Mouse (Mus musculus) G1E (cell line): Measurements from ENCODE around the gene 1700067K01Rik. TPM values are rescaled to one million over a fixed set of nuclear protein-coding genes. Genes with fewer than 3 reads are reported as not detected.
A peak's percentile ranks its signal among the peaks of the same experiment; 100 is the strongest.

ENCODE experiments used
- ATAC-seq: 2 replicates; pipeline ENCODE4 v1.8.0; 2016; ENCODE audit warnings: mild to moderate bottlenecking; ENCODE audit not compliant: insufficient number of reproducible peaks, poor library complexity, low FRiP score, severe bottlenecking; ENCODE audit errors: extremely low read depth
- DNase-seq: peaks from one replicate; pipeline ENCODE4 v3.0.0; 2012; ENCODE audit warnings: low spot score
- H3K27me3 ChIP-seq: 2 replicates; pipeline ENCODE4 v1.6.1; 2012; ENCODE audit warnings: mild to moderate bottlenecking, low read length, inconsistent platforms; ENCODE audit not compliant: insufficient read depth
- H3K36me3 ChIP-seq: replicated peaks from 2 replicates; pipeline ENCODE3; 2012; ENCODE audit warnings: mild to moderate bottlenecking, inconsistent platforms
- H3K4me1 ChIP-seq: 2 replicates; pipeline ENCODE4 v1.6.1; 2012; ENCODE audit warnings: low read depth, low read length, inconsistent platforms, mixed read lengths; ENCODE audit not compliant: insufficient read depth
- H3K4me3 ChIP-seq: 2 replicates; pipeline ENCODE4 v1.5.1; 2012; ENCODE audit warnings: low read depth, mild to moderate bottlenecking, inconsistent platforms, low read length, moderate library complexity, mixed read lengths
- H3K9me3 ChIP-seq: replicated peaks from 2 replicates; pipeline ENCODE4 v1.6.1; 2012; ENCODE audit warnings: inconsistent platforms
- CTCF ChIP-seq: IDR thresholded peaks from 2 replicates; pipeline ENCODE4 v1.5.1; 2012; ENCODE audit warnings: low read depth, low read length, inconsistent platforms, mixed read lengths
- GATA1 ChIP-seq: IDR thresholded peaks from 2 replicates; pipeline ENCODE4 v1.6.1; 2012; ENCODE audit warnings: borderline replicate concordance, low read length, inconsistent platforms, mixed read lengths
- GATA2 ChIP-seq: IDR thresholded peaks from 2 replicates; pipeline ENCODE4 v1.6.1; 2012; ENCODE audit warnings: low read depth, low read length, inconsistent platforms, borderline replicate concordance
- POLR2AphosphoS5 ChIP-seq: IDR thresholded peaks from 2 replicates; pipeline ENCODE4 v1.6.1; 2012; ENCODE audit warnings: low read depth, low read length, inconsistent platforms; ENCODE audit not compliant: insufficient replicate concordance
- TAL1 ChIP-seq: conservative IDR thresholded peaks from 2 replicates; pipeline ENCODE4 v1.6.1; 2012; ENCODE audit warnings: low read depth, low read length, inconsistent platforms, mixed read lengths
- polyA plus RNA-seq: library from polyadenylated mRNA; stranded (reverse); fragments of >175 nt; gene quantifications from 2 replicates; pipeline ENCODE4 v1.2.3, GENCODE M21; 2012
- total RNA-seq, 2 experiments: library from RNA; stranded (forward) in 1 of 2; stranded (reverse) in 1 of 2; fragments of 200-1000 nt in 1 of 2; fragments of >200 nt in 1 of 2; fragmentation: Nextera tagmentation in 1 of 2; gene quantifications; 2 replicates each; pipeline ENCODE4 v1.2.3; 2014 to 2017

Gene 1700067K01Rik
- total and polyA plus RNA-seq, 3 experiments, result 0.82 to 0.92 TPM; not detected in 1

DNA sequence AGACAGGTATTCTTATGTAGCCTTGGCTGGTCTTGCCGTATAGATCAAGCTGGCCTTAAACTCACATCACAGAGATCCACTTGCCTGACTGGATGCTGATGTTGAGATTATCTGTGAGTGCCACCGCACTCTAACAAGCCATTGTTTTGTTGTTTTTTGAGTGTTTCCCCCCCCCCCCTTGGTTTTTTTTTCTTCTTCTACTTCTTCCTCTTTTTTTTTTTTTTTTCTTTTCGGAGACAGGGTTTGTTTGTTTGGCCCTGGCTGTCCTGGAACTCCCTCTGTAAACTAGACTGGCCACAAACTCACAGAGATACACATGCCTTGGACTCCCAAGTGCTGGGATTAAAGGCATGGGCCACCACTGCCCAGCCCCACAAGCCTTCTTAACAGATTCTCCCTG lies 7.3 kb upstream of the 1700067K01Rik start:
- no peak for TF ChIP-seq CTCF
- TF ChIP-seq POLR2AphosphoS5, result no peak
- no peak for TF ChIP-seq GATA2
- no peak for TF ChIP-seq GATA1
- TF ChIP-seq TAL1, result no peak
- ATAC-seq, result no peak
- no peak for DNase-seq
- Histone ChIP-seq H3K4me1 (peaks cover 44% of the 10 kb centered on the region), H3K36me3 (peaks cover 59% of the 10 kb centered on the region), H3K27me3 (no peaks in the 10 kb centered on the region), H3K4me3 (no peak overlapping the region), H3K9me3 (no peaks in the 10 kb centered on the region)

DNA sequence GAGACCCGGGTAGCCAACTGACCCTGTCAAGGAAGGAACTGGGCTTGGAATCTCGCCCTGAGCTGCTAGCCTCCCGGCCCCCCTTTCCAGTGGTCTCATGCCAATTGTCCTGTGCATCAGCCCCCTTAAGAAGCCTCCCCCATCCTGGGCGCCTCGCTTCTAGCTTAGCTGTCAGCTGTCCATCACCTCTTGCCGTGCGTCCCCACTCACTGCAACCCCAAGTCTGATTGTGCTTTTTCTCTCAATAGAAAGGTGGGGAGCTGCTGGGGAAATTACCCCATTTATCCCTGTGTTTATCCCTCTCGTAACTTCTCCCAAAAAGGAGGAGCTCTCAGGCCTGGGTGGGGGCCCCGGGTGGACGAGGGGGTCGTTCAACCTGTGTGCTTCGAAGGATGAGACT lies 5.3 kb upstream of the 1700067K01Rik start:
- no peak for DNase-seq
- ATAC-seq, result no peak
- peaks cover 63% of the 10 kb centered on the region for H3K36me3 ChIP-seq
- TF ChIP-seq CTCF, result no peak
- TF ChIP-seq POLR2AphosphoS5, result no peak
- no peak for TF ChIP-seq TAL1
- H3K4me3 ChIP-seq, result peak overlapping the region; percentile 90; the same call in 1 of the 2 replicates
- no peaks in the 10 kb centered on the region for H3K9me3 ChIP-seq
- H3K4me1 ChIP-seq, result peaks cover 48% of the 10 kb centered on the region
- H3K27me3 ChIP-seq, result no peaks in the 10 kb centered on the region

DNA sequence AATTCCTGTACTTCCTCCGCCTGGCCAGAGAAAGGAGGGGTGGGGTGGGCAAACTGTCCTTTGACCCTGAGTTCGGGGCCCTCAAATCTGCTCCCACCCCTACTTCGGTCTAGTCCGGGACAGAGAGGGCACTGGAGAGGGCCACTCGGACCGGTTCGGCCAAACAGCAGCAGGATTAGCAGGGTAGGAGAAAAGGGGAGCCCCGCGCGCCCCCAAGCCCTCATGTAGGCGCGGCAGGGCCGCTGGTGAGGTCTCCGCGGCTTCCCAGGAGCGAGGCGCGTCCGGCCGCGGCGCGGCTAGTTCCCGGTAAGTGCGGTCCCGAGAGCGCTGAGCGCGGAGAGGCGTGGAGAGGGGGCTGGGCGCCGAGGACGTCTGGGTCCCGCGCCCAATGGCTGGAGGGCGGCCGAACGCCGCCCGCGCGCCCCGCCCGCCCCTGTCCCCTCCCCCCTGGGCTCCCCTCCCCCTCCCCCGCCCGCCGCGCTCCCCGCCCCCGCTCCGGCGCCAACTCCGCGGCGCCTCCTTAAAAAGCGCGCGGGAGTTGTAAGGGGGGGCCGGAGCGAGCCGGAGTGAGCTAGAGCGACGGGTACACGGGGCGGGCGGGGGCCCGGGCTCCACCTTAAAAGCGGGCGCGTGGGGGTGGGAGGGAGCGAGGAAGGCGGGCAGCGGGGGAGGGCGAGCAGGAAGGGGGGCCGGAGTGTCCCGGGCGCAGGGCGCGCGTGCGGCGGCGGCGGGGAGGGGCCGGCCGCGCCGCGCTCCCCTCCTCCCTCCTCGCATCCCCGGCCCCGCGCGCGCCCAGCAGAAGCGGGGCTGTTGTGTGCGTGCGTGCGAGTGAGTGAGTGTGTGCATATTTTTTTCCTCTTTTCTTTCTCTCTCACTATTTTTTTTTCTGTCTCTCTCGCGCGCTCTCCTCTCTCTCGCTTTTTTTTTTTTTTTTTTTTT lies 4.5 kb upstream of the 1700067K01Rik start:
- Histone ChIP-seq H3K4me3 (peak overlapping the region; percentile 90), H3K27me3 (no peaks in the 10 kb centered on the region)
- DNase-seq, result peak; percentile 88

DNA sequence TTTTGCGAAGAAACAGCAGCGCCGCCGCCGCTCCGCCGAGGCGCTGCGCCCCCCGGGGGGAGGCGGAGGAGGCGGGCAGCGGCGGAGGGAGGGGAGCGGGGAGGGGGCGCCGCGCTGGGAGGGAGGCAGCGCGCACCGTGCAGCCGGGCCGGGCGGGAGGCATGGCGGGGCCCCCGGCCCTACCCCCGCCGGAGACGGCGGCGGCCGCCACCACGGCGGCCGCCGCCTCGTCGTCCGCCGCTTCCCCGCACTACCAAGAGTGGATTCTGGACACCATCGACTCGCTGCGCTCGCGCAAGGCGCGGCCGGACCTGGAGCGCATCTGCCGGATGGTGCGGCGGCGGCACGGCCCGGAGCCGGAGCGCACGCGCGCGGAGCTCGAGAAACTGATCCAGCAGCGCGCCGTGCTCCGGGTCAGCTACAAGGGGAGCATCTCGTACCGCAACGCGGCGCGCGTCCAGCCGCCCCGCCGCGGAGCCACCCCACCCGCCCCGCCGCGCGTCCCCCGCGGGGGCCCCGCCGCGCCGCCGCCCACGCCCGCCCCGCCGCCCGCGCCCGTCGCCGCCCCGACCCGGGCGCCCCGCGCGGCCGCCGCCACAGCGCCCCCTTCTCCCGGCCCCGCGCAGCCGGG lies 3.7 kb upstream of the 1700067K01Rik start, which contains the start of gene Samd1:
Gene Samd1, plus strand, starts transcription at position 162 of the 631 bp plus-strand sequence.
- Histone ChIP-seq H3K4me1 (peaks cover 54% of the 10 kb centered on the region), H3K4me3 (peak within 1 kb of the TSS; percentile 90), H3K36me3 (peaks cover 66% of the 10 kb centered on the region), H3K9me3 (peaks cover 2% of the 10 kb centered on the region; the same call in 1 of the 2 replicates), H3K27me3 (no peaks in the 10 kb centered on the region)
- TF ChIP-seq POLR2AphosphoS5, result no peak
- no peak for TF ChIP-seq GATA1
- TF ChIP-seq TAL1, result no peak
- TF ChIP-seq CTCF, result no peak
- TF ChIP-seq GATA2, result no peak
- ATAC-seq (no peak), DNase-seq (peak; percentile 61)

More for the DNA sequence above, 4.5 kb upstream of the 1700067K01Rik start:
- TF ChIP-seq GATA1, result no peak
- no peak for TF ChIP-seq TAL1
- no peak for TF ChIP-seq POLR2AphosphoS5
- TF ChIP-seq CTCF, result no peak
- TF ChIP-seq GATA2, result no peak
- ATAC-seq, result peak; percentile 76
- peaks cover 56% of the 10 kb centered on the region for H3K4me1 ChIP-seq
- peaks cover 63% of the 10 kb centered on the region for H3K36me3 ChIP-seq
- peaks cover 2% of the 10 kb centered on the region; the same call in 1 of the 2 replicates for H3K9me3 ChIP-seq

DNA sequence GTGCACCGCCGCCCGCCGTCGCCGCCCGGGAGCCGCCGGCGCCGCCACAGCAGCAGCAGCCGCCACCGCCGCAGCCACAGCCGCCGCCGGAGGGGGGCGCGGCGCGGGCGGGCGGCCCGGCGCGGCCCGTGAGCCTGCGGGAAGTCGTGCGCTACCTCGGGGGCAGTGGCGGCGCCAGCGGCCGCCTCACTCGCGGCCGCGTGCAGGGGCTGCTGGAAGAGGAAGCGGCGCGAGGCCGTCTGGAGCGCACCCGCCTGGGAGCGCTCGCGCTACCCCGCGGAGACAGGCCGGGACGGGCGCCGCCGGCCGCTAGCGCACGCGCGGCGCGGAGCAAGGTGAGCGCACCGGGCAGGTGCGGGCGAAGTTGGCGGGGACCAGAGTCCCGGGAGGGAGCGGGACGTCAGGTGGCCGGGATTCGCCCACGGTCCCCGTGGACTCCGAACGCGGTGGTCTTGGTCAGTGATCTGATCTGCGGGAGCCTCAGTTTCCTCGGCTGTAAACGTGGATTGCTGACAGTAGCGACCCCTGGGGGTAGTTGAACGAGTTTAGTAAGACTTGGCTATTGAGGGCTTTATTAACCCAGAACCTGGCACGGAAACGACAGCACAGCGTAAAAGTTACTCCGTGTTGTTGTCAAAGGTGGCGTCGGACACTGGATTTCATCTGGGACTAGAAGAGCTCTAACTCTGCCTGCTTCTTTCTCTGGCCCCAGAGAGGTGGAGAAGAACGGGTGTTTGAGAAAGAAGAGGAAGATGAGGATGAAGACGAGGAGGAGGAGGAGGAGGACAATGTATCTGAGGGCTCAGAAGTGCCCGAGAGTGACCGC lies 2.9 kb upstream of the 1700067K01Rik start:
- H3K4me1 ChIP-seq, result peaks cover 62% of the 10 kb centered on the region
- TF ChIP-seq CTCF, result peak; percentile 27; the same call in 1 of the 2 replicates
- no peak for TF ChIP-seq TAL1
- peaks cover 2% of the 10 kb centered on the region; the same call in 1 of the 2 replicates for H3K9me3 ChIP-seq
- H3K27me3 ChIP-seq, result no peaks in the 10 kb centered on the region
- H3K4me3 ChIP-seq, result peak overlapping the region; percentile 90
- DNase-seq, result peak; percentile 69
- no peak for ATAC-seq
- peaks cover 71% of the 10 kb centered on the region for H3K36me3 ChIP-seq
